Mouse (Mus musculus) urinary bladder, postnatal 0 days (tissue): ENCODE measurements around the gene Tmem56. TPM values are rescaled to one million over a fixed set of nuclear protein-coding genes. Genes with fewer than 3 reads are reported as not detected.

Source experiments
- polyA plus RNA-seq: library from polyadenylated mRNA; unstranded; fragments of >200 nt; fragmentation: Nextera tagmentation; extraction: Ambion mirVana; gene quantifications from 2 replicates; pipeline ENCODE4 v1.2.1, GENCODE M21; 2015

The Tmem56 gene
- polyA plus RNA-seq, result 3.9 and 5.1 TPM in 2 replicates

GRCm38 (mm10) chr3:121282998-121283397 is at the start of gene Tmem56:
TSS of gene Tmem56 (minus strand) at chr3:121283098.

GRCm38 (mm10) chr3:121291560-121292258 is 8.8 kb upstream of the Tmem56 start, which contains the start of gene Alg14:
TSS of gene Alg14 (plus strand) at chr3:121291773.

GRCm38 (mm10) chr3:121171243-121171871 is 111.5 kb downstream of the Tmem56 start, which contains the start of gene Rwdd3:
TSS of gene Rwdd3 (minus strand) at chr3:121171695.

Other genes starting within 250 kb of the Tmem56 start
- 3.0 and 3.2 TPM in 2 replicates for gene Rwdd3, start 111.4 kb downstream of the Tmem56 start, polyA plus RNA-seq
- 30.7 and 31.7 TPM in 2 replicates for gene Alg14, start 8.7 kb upstream of the Tmem56 start, polyA plus RNA-seq
- gene Cnn3, start 143.4 kb upstream of the Tmem56 start, polyA plus RNA-seq, result 410 and 558 TPM in 2 replicates
- gene Slc44a3, start 249.3 kb upstream of the Tmem56 start, polyA plus RNA-seq, result 8.0 and 10.4 TPM in 2 replicates